Mouse (Mus musculus) splenic B cell, adult 2 months (primary cell): ENCODE results near the gene Fktn.
"Not testable (repeated sequence)": the region's sequence is repeated elsewhere in the genome, so short reads cannot be mapped to it uniquely, and the experiment has no call there.

Experiments
- DNase-seq: peaks from one replicate; pipeline ENCODE4 v3.0.0-alpha.2; 2011; ENCODE audit warnings: low read depth, low spot score
- H3K27me3 ChIP-seq: 2 replicates; pipeline ENCODE4 v1.6.1; 2012; ENCODE audit warnings: mild to moderate bottlenecking, low read length, moderate library complexity, mixed read lengths; ENCODE audit not compliant: control insufficient read depth, poor library complexity, insufficient read depth, severe bottlenecking
- H3K36me3 ChIP-seq: 2 replicates; pipeline ENCODE4 v1.6.1; 2012; ENCODE audit warnings: mild to moderate bottlenecking, low read length, moderate library complexity, mixed read lengths; ENCODE audit not compliant: control insufficient read depth, poor library complexity, insufficient read depth, severe bottlenecking

Gene Fktn

GRCm38 (mm10) chr4:53794257-53794966, 80.6 kb downstream of the Fktn start:
- Histone ChIP-seq H3K27me3 (no peaks in the 10 kb centered on the region), H3K36me3 (no peaks in the 10 kb centered on the region)
- DNase-seq = no peak

GRCm38 (mm10) chr4:53795086-53795485, 81.3 kb downstream of the Fktn start:
- no peaks in the 10 kb centered on the region for H3K27me3 ChIP-seq
- no peaks in the 10 kb centered on the region for H3K36me3 ChIP-seq
- no peak for DNase-seq

GRCm38 (mm10) chr4:53795706-53796105, 81.9 kb downstream of the Fktn start:
- Histone ChIP-seq H3K36me3 (no peaks in the 10 kb centered on the region), H3K27me3 (no peaks in the 10 kb centered on the region)
- peak; percentile 22 for DNase-seq

- H3K36me3 ChIP-seq = no peaks in the 10 kb centered on the region
- no peaks in the 10 kb centered on the region for H3K27me3 ChIP-seq
- no peak for DNase-seq
Measured at GRCm38 (mm10) chr4:53796865-53797772, 83.3 kb downstream of the Fktn start.

GRCm38 (mm10) chr4:53798896-53799676, 85.3 kb downstream of the Fktn start:
- peak; percentile 29 for DNase-seq
- Histone ChIP-seq H3K27me3 (no peaks in the 10 kb centered on the region), H3K36me3 (no peaks in the 10 kb centered on the region)

- Histone ChIP-seq H3K27me3 (no peaks in the 10 kb centered on the region), H3K36me3 (no peaks in the 10 kb centered on the region)
- peak; percentile 24 for DNase-seq
Measured at GRCm38 (mm10) chr4:53799753-53800152, 86.0 kb downstream of the Fktn start.

- H3K27me3 ChIP-seq, DNase-seq, H3K36me3 ChIP-seq: not testable (repeated sequence)
Measured at GRCm38 (mm10) chr4:53803674-53804073, 89.9 kb downstream of the Fktn start.

- not testable (repeated sequence) for H3K27me3 ChIP-seq, H3K36me3 ChIP-seq, DNase-seq
Measured at GRCm38 (mm10) chr4:53806428-53806827, 92.6 kb downstream of the Fktn start.

GRCm38 (mm10) chr4:53818320-53818719, 104.5 kb downstream of the Fktn start:
- DNase-seq = no peak
- no peaks in the 10 kb centered on the region for H3K36me3 ChIP-seq
- no peaks in the 10 kb centered on the region for H3K27me3 ChIP-seq

- DNase-seq = no peak
- Histone ChIP-seq H3K27me3 (no peaks in the 10 kb centered on the region), H3K36me3 (no peaks in the 10 kb centered on the region)
Measured at GRCm38 (mm10) chr4:53823697-53824096, 109.9 kb downstream of the Fktn start.

GRCm38 (mm10) chr4:53824831-53825230, 111.0 kb downstream of the Fktn start:
- Histone ChIP-seq H3K27me3 (no peaks in the 10 kb centered on the region), H3K36me3 (no peaks in the 10 kb centered on the region)
- no peak for DNase-seq

- H3K27me3 ChIP-seq = no peaks in the 10 kb centered on the region
- H3K36me3 ChIP-seq = no peaks in the 10 kb centered on the region
- DNase-seq = peak; percentile 83
Measured at GRCm38 (mm10) chr4:53825821-53826605, 112.2 kb downstream of the Fktn start, which contains the start of gene Tmem38b. TSS of gene Tmem38b (plus strand) at chr4:53826045.

- no peaks in the 10 kb centered on the region for H3K36me3 ChIP-seq
- DNase-seq = peak; percentile 11
- no peaks in the 10 kb centered on the region for H3K27me3 ChIP-seq
Measured at GRCm38 (mm10) chr4:53826641-53827248, 112.9 kb downstream of the Fktn start.
